Mouse (Mus musculus) myocyte (in vitro differentiated cells): ENCODE measurements around the gene Aadacl4.
"Not testable (repeated sequence)": the region's sequence is repeated elsewhere in the genome, so short reads cannot be mapped to it uniquely, and the experiment has no call there.

Experiments
- MAX ChIP-seq: IDR thresholded peaks from one replicate; pipeline ENCODE4 v1.6.1; 2011; ENCODE audit warnings: low read depth, mild to moderate bottlenecking, control low read depth
- POLR2A ChIP-seq: IDR thresholded peaks from one replicate; pipeline ENCODE4 v1.6.1; 2011; ENCODE audit warnings: low read depth, mild to moderate bottlenecking, control low read depth, moderate library complexity; ENCODE audit not compliant: insufficient read length
- POLR2AphosphoS2 ChIP-seq: IDR thresholded peaks from one replicate; pipeline ENCODE4 v1.6.1; 2011; ENCODE audit warnings: low read depth, control low read depth; ENCODE audit not compliant: insufficient read length
- SRF ChIP-seq: IDR thresholded peaks from one replicate; pipeline ENCODE4 v1.6.1; 2011; ENCODE audit warnings: low read depth; ENCODE audit not compliant: control insufficient read depth, insufficient read length
- TCF12 ChIP-seq: IDR thresholded peaks from one replicate; pipeline ENCODE4 v1.6.1; 2011; ENCODE audit warnings: mild to moderate bottlenecking, control low read depth; ENCODE audit not compliant: poor library complexity, insufficient read depth, severe bottlenecking
- USF1 ChIP-seq: IDR thresholded peaks from one replicate; pipeline ENCODE4 v1.6.1; 2011; ENCODE audit warnings: low read depth, mild to moderate bottlenecking, control low read depth, moderate library complexity

DNA sequence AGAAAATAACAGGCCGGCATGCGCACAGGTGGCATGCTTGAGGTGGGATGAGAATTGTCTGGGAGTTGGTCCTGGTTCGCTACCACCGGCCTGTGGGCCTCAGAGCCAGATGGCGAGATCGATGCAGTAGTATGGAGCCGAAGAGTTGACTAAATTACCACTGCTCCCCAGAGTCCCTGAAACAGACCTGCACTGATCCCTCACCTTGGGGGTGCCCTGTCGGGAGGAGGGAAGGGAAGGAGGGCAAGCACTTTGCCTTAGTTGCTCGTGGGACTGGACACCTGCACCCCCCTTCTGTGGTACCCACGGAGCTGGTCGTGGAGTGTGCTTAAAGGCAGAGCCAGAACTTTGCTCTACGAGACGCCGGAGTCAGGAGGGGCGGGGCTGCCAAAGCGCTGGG is 27.3 kb upstream of the Aadacl4 start:
- not testable (repeated sequence) for TF ChIP-seq TCF12, POLR2A, USF1, MAX, POLR2AphosphoS2, SRF
